Mouse (Mus musculus) ZHBTc4 (cell line): ENCODE measurements around the gene Bmper.

Experiments used
- DNase-seq: peaks from one replicate; pipeline ENCODE4 v3.0.0-alpha.2; 2011; ENCODE audit warnings: low read depth, low spot score

The Bmper gene

GRCm38 (mm10) chr9:23300376-23300775 lies 77.5 kb downstream of the Bmper start:
- DNase-seq: no peak

GRCm38 (mm10) chr9:23305681-23306080 lies 82.8 kb downstream of the Bmper start:
- DNase-seq: no peak

- no peak for DNase-seq
Measured at GRCm38 (mm10) chr9:23306226-23306625, 83.3 kb downstream of the Bmper start.

GRCm38 (mm10) chr9:23307835-23308234 lies 85.0 kb downstream of the Bmper start:
- DNase-seq: no peak

- no peak for DNase-seq
Measured at GRCm38 (mm10) chr9:23310953-23311352, 88.1 kb downstream of the Bmper start.

GRCm38 (mm10) chr9:23311956-23312355 lies 89.1 kb downstream of the Bmper start:
- DNase-seq: no peak

- DNase-seq: no peak
Measured at GRCm38 (mm10) chr9:23312877-23313276, 90.0 kb downstream of the Bmper start.

GRCm38 (mm10) chr9:23315631-23316330 lies 92.9 kb downstream of the Bmper start:
- DNase-seq: no peak

- no peak for DNase-seq
Measured at GRCm38 (mm10) chr9:23327830-23328229, 105.0 kb downstream of the Bmper start.

- DNase-seq: no peak
Measured at GRCm38 (mm10) chr9:23333041-23333622, 110.3 kb downstream of the Bmper start.

GRCm38 (mm10) chr9:23340551-23340950 lies 117.7 kb downstream of the Bmper start:
- no peak for DNase-seq

- DNase-seq: no peak
Measured at GRCm38 (mm10) chr9:23341246-23341645, 118.4 kb downstream of the Bmper start.

GRCm38 (mm10) chr9:23344353-23344752 lies 121.5 kb downstream of the Bmper start:
- DNase-seq: no peak

- no peak for DNase-seq
Measured at GRCm38 (mm10) chr9:23345093-23345844, 122.4 kb downstream of the Bmper start.

GRCm38 (mm10) chr9:23349603-23350002 lies 126.7 kb downstream of the Bmper start:
- no peak for DNase-seq

- DNase-seq: no peak
Measured at GRCm38 (mm10) chr9:23351400-23351799, 128.5 kb downstream of the Bmper start.

GRCm38 (mm10) chr9:23352396-23352795 lies 129.5 kb downstream of the Bmper start:
- DNase-seq: no peak

GRCm38 (mm10) chr9:23354201-23354820 lies 131.4 kb downstream of the Bmper start:
- DNase-seq: no peak

- DNase-seq: no peak
Measured at GRCm38 (mm10) chr9:23358108-23358507, 135.2 kb downstream of the Bmper start.

- no peak for DNase-seq
Measured at GRCm38 (mm10) chr9:23363139-23363538, 140.3 kb downstream of the Bmper start.

GRCm38 (mm10) chr9:23363540-23363939 lies 140.7 kb downstream of the Bmper start:
- DNase-seq: no peak

- DNase-seq: no peak
Measured at GRCm38 (mm10) chr9:23364047-23364446, 141.2 kb downstream of the Bmper start.
